Mouse (Mus musculus) CH12.LX (cell line): Measurements from ENCODE around the gene Hap1. TPM values are rescaled to one million over a fixed set of nuclear protein-coding genes. Genes with fewer than 3 reads are reported as not detected.

ENCODE experiments used
- DNase-seq: peaks from one replicate; pipeline ENCODE4 v3.0.0-alpha.2; 2013; ENCODE audit errors: extremely low read depth
- H3K27ac ChIP-seq: 2 replicates; pipeline ENCODE4 v1.5.1; 2012; ENCODE audit warnings: low read depth, mild to moderate bottlenecking, control low read depth, moderate library complexity; ENCODE audit not compliant: insufficient read depth
- H3K27me3 ChIP-seq: replicated peaks from 2 replicates; pipeline ENCODE3; 2012; ENCODE audit warnings: inconsistent platforms
- H3K36me3 ChIP-seq, 2 experiments: replicated peaks in 1 of 2; 2 replicates each; pipeline versions ENCODE3 to v1.6.1; 2012; ENCODE audit warnings: inconsistent platforms in 1 of 2, low read length in 1 of 2, mild to moderate bottlenecking in 1 of 2, mixed read lengths in 1 of 2, moderate library complexity in 1 of 2; ENCODE audit not compliant: control insufficient read depth in 1 of 2, insufficient read depth in 1 of 2
- H3K4me1 ChIP-seq, 2 experiments: 2 replicates each; pipeline ENCODE4 v1.6.1; 2012; ENCODE audit warnings: inconsistent platforms in 1 of 2, moderate library complexity in 1 of 2; ENCODE audit not compliant: insufficient read depth in 2 of 2, control insufficient read depth in 1 of 2
- H3K4me2 ChIP-seq: 2 replicates; pipeline ENCODE4 v1.6.1; 2012; ENCODE audit warnings: low read depth, mild to moderate bottlenecking, control low read depth; ENCODE audit not compliant: poor library complexity, insufficient read depth, severe bottlenecking
- H3K4me3 ChIP-seq, 3 experiments: fragments of 150-350 bp in 1 of 3; sonication (generic) in 1 of 3; replicated peaks in 1 of 3; 2 replicates each; pipeline versions ENCODE3 to v1.5.1; 2011 to 2012; ENCODE audit warnings: low read depth in 2 of 3, low read length in 2 of 3, mild to moderate bottlenecking in 2 of 3, moderate library complexity in 2 of 3, control low read depth in 1 of 3, improper control_type of control experiment in 1 of 3, inconsistent platforms in 1 of 3, mixed read lengths in 1 of 3; ENCODE audit not compliant: poor library complexity in 1 of 3
- H3K79me2 ChIP-seq: replicated peaks from 2 replicates; pipeline ENCODE4 v1.6.1; 2012; ENCODE audit warnings: mild to moderate bottlenecking, moderate library complexity; ENCODE audit not compliant: control insufficient read depth, poor library complexity, insufficient read depth, severe bottlenecking; ENCODE audit errors: extremely low read depth
- H3K9ac ChIP-seq: 2 replicates; pipeline ENCODE4 v1.6.1; 2012; ENCODE audit warnings: low read depth, mild to moderate bottlenecking, control low read depth, moderate library complexity; ENCODE audit not compliant: insufficient read depth
- H3K9me3 ChIP-seq: replicated peaks from 2 replicates; pipeline ENCODE3; 2012; ENCODE audit warnings: low read length, inconsistent platforms, mixed read lengths
- BHLHE40 ChIP-seq: IDR thresholded peaks from 2 replicates; pipeline ENCODE4 v1.6.1; 2011; ENCODE audit warnings: mild to moderate bottlenecking, low read depth, low read length, improper control_type of control experiment
- CHD1 ChIP-seq: IDR thresholded peaks from 2 replicates; pipeline ENCODE4 v1.6.1; 2012; ENCODE audit warnings: low read depth, low read length, improper control_type of control experiment, inconsistent platforms
- CHD2 ChIP-seq: IDR thresholded peaks from 2 replicates; pipeline ENCODE4 v1.6.1; 2011; ENCODE audit warnings: low read length, improper control_type of control experiment
- E2F4 ChIP-seq: IDR thresholded peaks from 2 replicates; pipeline ENCODE4 v1.6.1; 2011; ENCODE audit warnings: low read depth, low read length, improper control_type of control experiment; ENCODE audit not compliant: insufficient replicate concordance
- ELF1 ChIP-seq: IDR thresholded peaks from 2 replicates; pipeline ENCODE4 v1.6.1; 2014; ENCODE audit warnings: low read depth, mild to moderate bottlenecking, inconsistent platforms, low read length, improper control_type of control experiment
- EP300 ChIP-seq: IDR thresholded peaks from 2 replicates; pipeline ENCODE4 v1.6.1; 2011; ENCODE audit warnings: low read length, improper control_type of control experiment
- ETS1 ChIP-seq: conservative IDR thresholded peaks from 2 replicates; pipeline ENCODE4 v1.6.1; 2012; ENCODE audit warnings: low read depth, mild to moderate bottlenecking, inconsistent platforms, low read length, improper control_type of control experiment, moderate library complexity
- GABPA ChIP-seq: IDR thresholded peaks from 2 replicates; pipeline ENCODE4 v1.6.1; 2012; ENCODE audit warnings: low read depth, low read length, improper control_type of control experiment, inconsistent platforms; ENCODE audit not compliant: insufficient replicate concordance
- HCFC1 ChIP-seq: IDR thresholded peaks from 2 replicates; pipeline ENCODE4 v1.6.1; 2012; ENCODE audit warnings: low read depth, mild to moderate bottlenecking, inconsistent platforms, low read length, improper control_type of control experiment
- JUN ChIP-seq: IDR thresholded peaks from 2 replicates; pipeline ENCODE4 v1.6.1; 2011; ENCODE audit warnings: low read depth, mild to moderate bottlenecking, low read length, improper control_type of control experiment, moderate library complexity; ENCODE audit not compliant: insufficient read depth
- JUND ChIP-seq: conservative IDR thresholded peaks from 2 replicates; pipeline ENCODE4 v1.6.1; 2011; ENCODE audit warnings: low read depth, low read length, improper control_type of control experiment
- KAT2A ChIP-seq: IDR thresholded peaks from 2 replicates; pipeline ENCODE4 v1.6.1; 2012; ENCODE audit warnings: low read length, improper control_type of control experiment, inconsistent platforms; ENCODE audit not compliant: insufficient replicate concordance
- MAFK ChIP-seq: IDR thresholded peaks from 2 replicates; pipeline ENCODE4 v1.6.1; 2011; ENCODE audit warnings: low read length, improper control_type of control experiment; ENCODE audit not compliant: insufficient replicate concordance
- MAX ChIP-seq: IDR thresholded peaks from 2 replicates; pipeline ENCODE4 v1.6.1; 2011; ENCODE audit warnings: low read length, improper control_type of control experiment
- MAZ ChIP-seq: IDR thresholded peaks from 2 replicates; pipeline ENCODE4 v1.6.1; 2012; ENCODE audit warnings: low read depth, mild to moderate bottlenecking, inconsistent platforms, low read length, improper control_type of control experiment, moderate library complexity
- MXI1 ChIP-seq: IDR thresholded peaks from 2 replicates; pipeline ENCODE4 v1.6.1; 2011; ENCODE audit warnings: mild to moderate bottlenecking, low read depth, low read length, improper control_type of control experiment
- MYC ChIP-seq: IDR thresholded peaks from 2 replicates; pipeline ENCODE4 v1.6.1; 2011; ENCODE audit warnings: low read depth, mild to moderate bottlenecking, improper control_type of control experiment, low read length
- NELFE ChIP-seq: IDR thresholded peaks from 2 replicates; pipeline ENCODE4 v1.6.1; 2011; ENCODE audit warnings: low read depth, low read length, improper control_type of control experiment
- POLR2AphosphoS2 ChIP-seq: IDR thresholded peaks from 2 replicates; pipeline ENCODE4 v1.6.1; 2011; ENCODE audit warnings: low read depth, low read length, improper control_type of control experiment
- RCOR1 ChIP-seq: conservative IDR thresholded peaks from 2 replicates; pipeline ENCODE4 v1.6.1; 2012; ENCODE audit warnings: low read depth, mild to moderate bottlenecking, inconsistent platforms, low read length, improper control_type of control experiment
- SIN3A ChIP-seq: IDR thresholded peaks from 2 replicates; pipeline ENCODE4 v1.6.1; 2012; ENCODE audit warnings: low read length, improper control_type of control experiment, inconsistent platforms
- SMC3 ChIP-seq: IDR thresholded peaks from 2 replicates; pipeline ENCODE4 v1.6.1; 2011; ENCODE audit warnings: low read depth, low read length, improper control_type of control experiment
- TBP ChIP-seq: conservative IDR thresholded peaks from 2 replicates; pipeline ENCODE4 v1.6.1; 2011; ENCODE audit warnings: low read depth, low read length, improper control_type of control experiment
- TCF12 ChIP-seq: IDR thresholded peaks from 2 replicates; pipeline ENCODE4 v1.6.1; 2014; ENCODE audit warnings: low read depth, mild to moderate bottlenecking, inconsistent platforms, low read length, improper control_type of control experiment
- UBTF ChIP-seq: IDR thresholded peaks from 2 replicates; pipeline ENCODE4 v1.6.1; 2012; ENCODE audit warnings: low read depth, mild to moderate bottlenecking, inconsistent platforms, low read length, improper control_type of control experiment, moderate library complexity
- USF1 ChIP-seq: IDR thresholded peaks from 2 replicates; pipeline ENCODE4 v1.6.1; 2014; ENCODE audit warnings: low read depth, mild to moderate bottlenecking, inconsistent platforms, low read length, improper control_type of control experiment
- USF2 ChIP-seq: conservative IDR thresholded peaks from 2 replicates; pipeline ENCODE4 v1.6.1; 2011; ENCODE audit warnings: low read depth, low read length, improper control_type of control experiment
- ZC3H11A ChIP-seq: IDR thresholded peaks from 2 replicates; pipeline ENCODE4 v1.6.1; 2012; ENCODE audit warnings: low read depth, mild to moderate bottlenecking, inconsistent platforms, low read length, improper control_type of control experiment
- ZMIZ1 ChIP-seq: IDR thresholded peaks from 2 replicates; pipeline ENCODE4 v1.6.1; 2012; ENCODE audit warnings: low read depth, mild to moderate bottlenecking, inconsistent platforms, low read length, improper control_type of control experiment
- ZNF384 ChIP-seq: IDR thresholded peaks from 2 replicates; pipeline ENCODE4 v1.6.1; 2012; ENCODE audit warnings: low read depth, low read length, improper control_type of control experiment, inconsistent platforms
- dilution Hi-C: fragments of 300-500 bp; cut with MboI; formaldehyde crosslinking; loops from 2 replicates; pipeline ENCODE4 v1.14.3; 2020; ENCODE audit warnings: low sequenced_read_pairs; ENCODE audit not compliant: extremely low pct_unique_long_range_greater_than_20kb, extremely low pct_ligation_motif_present
- in situ Hi-C: fragments of 300-500 bp; cut with MboI; formaldehyde crosslinking; loops from 3 replicates; pipeline ENCODE4 v1.14.3; 2019; ENCODE audit warnings: low sequenced_read_pairs, low pct_ligation_motif_present, low pct_unique_long_range_greater_than_20kb, mixed read lengths
- polyA plus RNA-seq: library from polyadenylated mRNA; unstranded; fragments of >175 nt; gene quantifications from 2 replicates; pipeline ENCODE4 v1.2.1, GENCODE M21; 2012; ENCODE audit warnings: low read depth; ENCODE audit not compliant: insufficient read length
- total RNA-seq, 2 experiments: library from RNA; depleted of rRNA; stranded (reverse); fragments of 300-350 nt in 1 of 2; fragments of >200 nt in 1 of 2; gene quantifications; 2 replicates each; pipeline ENCODE4 v1.2.3; 2012 to 2014

Gene Hap1
- total and polyA plus RNA-seq, 3 experiments: 0.34 TPM; not detected in 2

DNA sequence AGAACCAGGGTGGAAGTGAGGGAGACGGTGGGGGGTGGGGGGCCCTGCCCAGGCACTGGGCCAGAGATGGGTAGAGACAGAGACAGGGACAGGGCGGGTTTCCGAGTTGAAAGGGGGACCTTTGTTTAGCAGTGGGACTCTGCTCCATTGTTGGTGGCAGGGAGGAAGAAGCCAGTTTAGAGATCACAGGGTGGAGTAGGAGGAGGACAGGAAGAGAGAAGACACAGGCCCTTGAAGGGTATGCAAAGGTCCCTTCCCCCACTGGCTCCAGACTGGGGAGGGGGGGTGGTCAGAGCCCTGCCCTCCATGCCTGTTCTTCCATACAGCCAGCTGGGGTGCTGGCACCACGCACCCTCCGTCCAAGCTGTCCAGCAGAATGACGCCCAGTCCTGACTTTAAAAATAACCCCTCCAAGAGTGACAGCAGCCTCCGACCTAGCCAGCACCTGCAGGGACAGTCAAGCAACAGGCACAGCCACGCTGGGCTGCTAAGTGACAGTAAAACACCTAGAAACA, 34.1 kb upstream of the Hap1 start:
- dilution Hi-C loops (no loop called here), in situ Hi-C loops (no loop called here)
- no peaks in the 10 kb centered on the region for H3K36me3 ChIP-seq
- no peaks in the 10 kb centered on the region for H3K79me2 ChIP-seq
- peaks cover 78% of the 10 kb centered on the region for H3K27me3 ChIP-seq
- no peak overlapping the region for H3K4me3 ChIP-seq
- H3K9ac ChIP-seq: no peak overlapping the region
- H3K4me1 ChIP-seq: peaks cover 18 to 40% of the 10 kb centered on the region in 2 experiments
- DNase-seq: no peak
- H3K4me2 ChIP-seq: no peak overlapping the region
- H3K9me3 ChIP-seq: no peaks in the 10 kb centered on the region
- no peak overlapping the region for H3K27ac ChIP-seq
- TF ChIP-seq MAFK (no peak), EP300 (no peak), JUND (no peak), UBTF (no peak), CHD2 (no peak), USF1 (no peak), JUN (no peak), MYC (no peak), ZNF384 (no peak), GABPA (no peak), SIN3A (no peak), POLR2AphosphoS2 (no peak), NELFE (no peak), MAZ (no peak), HCFC1 (no peak), MAX (no peak), BHLHE40 (no peak), KAT2A (no peak)

DNA sequence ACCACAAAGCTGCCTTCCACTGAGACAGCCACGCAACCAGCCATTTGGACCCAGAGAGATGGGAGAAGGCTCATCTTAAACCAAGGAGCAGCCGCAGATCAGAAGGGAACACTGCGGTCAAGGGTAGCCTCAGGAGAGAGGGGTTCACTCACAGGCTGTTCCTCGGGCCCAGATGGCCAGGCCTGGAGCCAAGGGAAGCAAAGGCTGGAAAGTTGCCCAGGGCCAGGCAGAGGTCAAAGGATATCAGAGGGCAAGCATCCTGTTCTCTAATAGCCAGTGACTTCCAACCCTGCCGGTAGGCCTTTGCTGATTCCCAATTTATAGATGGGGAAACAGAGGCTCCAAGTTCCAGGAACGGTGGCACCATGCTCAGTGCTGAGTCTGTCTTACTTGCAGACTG, 32.7 kb upstream of the Hap1 start:
- in situ Hi-C loops (no loop called here), dilution Hi-C loops (no loop called here)

More for the DNA sequence above, 32.7 kb upstream of the Hap1 start:
- H3K9ac ChIP-seq: no peak overlapping the region
- no peak overlapping the region for H3K27ac ChIP-seq
- DNase-seq: no peak
- peaks cover 65% of the 10 kb centered on the region for H3K27me3 ChIP-seq
- H3K4me2 ChIP-seq: no peak overlapping the region
- H3K4me1 ChIP-seq: peaks cover 19 to 44% of the 10 kb centered on the region in 2 experiments
- H3K79me2 ChIP-seq: no peaks in the 10 kb centered on the region
- H3K4me3 ChIP-seq: no peak overlapping the region
- no peak for TF ChIP-seq EP300
- TF ChIP-seq UBTF: no peak
- no peak for TF ChIP-seq CHD1
- no peak for TF ChIP-seq ETS1
- TF ChIP-seq JUN: no peak
- TF ChIP-seq HCFC1: no peak
- no peak for TF ChIP-seq ZMIZ1
- no peak for TF ChIP-seq SMC3
- no peak for TF ChIP-seq POLR2AphosphoS2
- no peak for TF ChIP-seq TCF12
- TF ChIP-seq TBP: no peak
- no peak for TF ChIP-seq MXI1
- no peak for TF ChIP-seq NELFE
- TF ChIP-seq E2F4: no peak
- no peak for TF ChIP-seq ZC3H11A
- TF ChIP-seq ELF1: no peak
- no peak for TF ChIP-seq USF2
- TF ChIP-seq GABPA: no peak
- no peak for TF ChIP-seq RCOR1
- H3K36me3 ChIP-seq: no peaks in the 10 kb centered on the region
- no peaks in the 10 kb centered on the region for H3K9me3 ChIP-seq
